Mouse (Mus musculus) skeletal muscle tissue, adult 2 months (tissue): ENCODE data around the gene Dkc1.
A peak's percentile ranks its signal among the peaks of the same experiment; 100 is the strongest.

Experiments used
- DNase-seq: peaks from one replicate; pipeline ENCODE4 v3.0.0-alpha.2; 2012; ENCODE audit warnings: low read depth, low spot score

Gene Dkc1

GRCm38 (mm10) chrX:75095369-75096162, at the start of gene Dkc1:
Gene Dkc1 (plus strand): TSS chrX:75095854.
- peak; percentile 94 for DNase-seq

- no peak for DNase-seq
Observed at GRCm38 (mm10) chrX:75045931-75046330, 49.7 kb upstream of the Dkc1 start.

GRCm38 (mm10) chrX:75046921-75047635, 48.6 kb upstream of the Dkc1 start:
- peak; percentile 30 for DNase-seq

DNA sequence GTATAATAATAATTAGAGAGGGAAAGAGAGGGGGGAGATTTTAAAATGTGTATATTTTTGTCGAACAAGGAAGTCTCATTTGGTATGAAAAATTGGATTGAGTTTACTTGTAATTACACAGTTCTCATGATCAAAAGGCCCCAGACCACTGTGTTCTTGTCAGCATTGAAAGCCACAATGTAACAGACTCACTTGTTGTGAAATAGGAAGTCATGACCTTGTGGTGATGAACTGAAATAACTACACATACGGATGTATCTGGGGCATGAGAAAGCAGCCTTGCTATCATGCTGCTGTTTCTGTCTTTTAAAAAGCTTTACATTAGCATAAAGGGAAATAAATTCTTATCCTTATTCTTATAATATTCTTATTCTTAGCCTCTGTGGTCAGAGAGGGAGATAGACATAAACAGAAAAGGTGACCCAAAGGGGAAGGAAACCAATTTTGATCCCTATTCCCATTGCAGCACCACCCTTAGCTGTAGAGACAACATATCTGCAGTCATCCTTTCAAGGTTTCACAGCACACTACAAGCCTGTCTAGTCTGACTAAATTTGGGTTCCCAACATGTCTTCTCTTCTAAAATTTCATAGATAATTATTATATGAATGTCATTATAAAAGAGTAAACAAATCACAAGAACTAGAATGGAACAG, 39.4 kb upstream of the Dkc1 start:
- DNase-seq = no peak

GRCm38 (mm10) chrX:75082351-75082750, 13.3 kb upstream of the Dkc1 start:
- DNase-seq = no peak

- no peak for DNase-seq
Observed at GRCm38 (mm10) chrX:75083982-75084773, 11.5 kb upstream of the Dkc1 start.

- DNase-seq = peak; percentile 40
Observed at GRCm38 (mm10) chrX:75084774-75085508, 10.7 kb upstream of the Dkc1 start, which contains the start of gene Gab3. Gene Gab3 (minus strand): TSS chrX:75085458.

- DNase-seq = no peak
Observed at GRCm38 (mm10) chrX:75085654-75086053, 10.0 kb upstream of the Dkc1 start.

GRCm38 (mm10) chrX:75096163-75096770, 613 bp downstream of the Dkc1 start:
- DNase-seq = no peak

- no peak for DNase-seq
Observed at GRCm38 (mm10) chrX:75098799-75099198, 3.1 kb downstream of the Dkc1 start.

DNA sequence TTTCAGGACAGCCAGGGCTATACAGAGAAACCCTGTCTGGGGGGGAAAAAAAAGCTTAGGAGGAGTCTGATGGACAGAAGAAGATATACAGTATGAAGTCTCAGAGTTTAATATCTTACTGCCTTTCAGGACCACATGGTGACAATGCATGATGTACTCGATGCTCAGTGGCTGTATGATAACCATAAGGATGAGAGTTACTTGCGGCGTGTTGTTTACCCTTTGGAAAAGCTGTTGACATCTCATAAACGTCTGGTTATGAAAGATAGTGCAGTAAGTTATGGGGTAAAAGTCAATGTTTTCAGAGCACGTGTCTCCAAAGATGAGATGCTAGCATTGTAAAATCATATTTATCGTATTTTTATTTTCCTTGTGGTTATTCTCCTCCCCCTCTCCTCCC, 6.6 kb downstream of the Dkc1 start:
- DNase-seq = no peak

DNA sequence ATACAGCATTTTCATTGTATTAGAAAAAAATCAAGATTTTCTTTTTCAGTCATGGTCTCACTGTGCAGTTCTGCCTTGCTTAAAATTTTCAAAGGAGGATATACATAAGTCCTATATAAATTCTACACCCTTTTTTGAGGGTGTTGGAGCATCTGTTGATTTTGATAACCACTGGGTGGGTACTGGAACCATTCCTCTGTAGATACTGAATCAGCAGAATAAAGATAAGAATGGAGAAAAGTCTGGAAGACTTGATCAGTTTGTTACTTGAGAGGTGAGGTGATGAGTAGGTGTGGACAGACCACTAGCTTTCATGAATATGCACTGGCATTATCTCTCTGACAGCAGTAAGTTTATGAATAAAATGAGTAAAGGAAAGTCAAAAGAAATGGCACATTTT, 19.9 kb downstream of the Dkc1 start:
- no peak for DNase-seq

DNA sequence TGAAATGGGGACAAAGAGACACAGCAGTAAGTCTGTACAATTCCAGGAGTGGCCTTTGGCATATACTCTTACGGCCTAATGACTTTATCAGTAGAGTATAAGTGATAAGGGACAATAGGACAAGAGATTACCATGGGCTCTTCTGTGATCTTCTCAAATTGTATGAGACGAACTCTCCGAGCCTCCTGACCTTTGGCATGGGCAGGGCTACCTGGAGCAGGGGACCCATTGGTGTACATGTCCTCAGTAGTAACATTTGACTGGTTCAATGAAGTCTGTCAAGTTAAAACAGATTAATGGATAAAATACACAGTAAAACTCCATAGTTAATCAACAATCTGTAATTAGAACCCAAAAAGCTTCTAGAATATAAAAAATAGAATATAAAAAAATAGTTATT, 30.0 kb downstream of the Dkc1 start:
- no peak for DNase-seq

DNA sequence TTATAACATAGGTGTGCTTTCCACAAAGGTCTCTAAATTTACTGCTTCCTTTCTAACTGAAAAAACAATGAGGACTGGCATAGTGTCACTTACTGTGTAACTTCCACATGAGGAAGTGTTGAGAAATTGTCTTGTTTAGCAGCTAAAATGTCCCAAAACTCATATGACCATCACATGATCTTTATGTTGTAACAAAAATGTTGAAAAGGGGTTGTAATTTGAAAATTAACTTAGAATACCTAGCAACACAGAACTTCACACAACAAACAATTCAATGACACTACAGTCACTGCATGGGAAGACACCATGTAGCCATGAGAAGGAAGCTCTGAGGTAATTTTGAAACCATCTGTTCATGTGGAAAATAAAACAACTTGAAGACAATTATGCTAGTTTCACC, 31.2 kb downstream of the Dkc1 start:
- DNase-seq = no peak

DNA sequence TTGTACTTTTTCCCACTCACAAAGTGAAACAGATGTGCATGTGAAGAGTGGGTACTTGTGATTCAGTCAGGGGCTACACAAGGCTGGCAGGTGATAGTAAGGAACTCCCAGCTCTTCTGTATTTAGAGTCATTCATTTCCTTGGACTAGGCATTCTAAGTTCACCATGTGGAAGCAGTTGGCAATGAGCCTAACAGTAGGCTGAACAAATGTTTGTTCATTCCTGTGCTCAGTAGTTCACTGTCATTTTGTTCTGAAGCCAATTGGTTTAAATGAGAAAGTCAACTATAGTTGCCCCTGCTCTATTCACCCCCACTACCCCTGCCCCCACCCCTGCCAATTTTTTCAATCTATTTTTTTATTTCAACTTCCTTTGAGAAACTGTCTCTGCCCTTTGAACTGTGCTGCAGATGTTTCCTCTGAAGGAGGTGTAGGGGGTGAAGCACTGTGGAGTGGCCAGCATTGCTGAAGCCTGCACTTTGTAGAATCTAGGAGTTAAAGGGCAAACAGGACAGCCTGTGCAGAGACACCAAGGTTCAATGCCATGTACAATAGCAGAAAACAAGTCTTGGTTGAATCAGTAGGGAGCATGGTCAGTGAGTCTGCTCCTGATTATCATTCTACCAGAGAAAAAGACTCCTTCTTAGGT, 32.8 kb downstream of the Dkc1 start:
- peak; percentile 7 for DNase-seq

- peak; percentile 4 for DNase-seq
Observed at GRCm38 (mm10) chrX:75129474-75129873, 33.8 kb downstream of the Dkc1 start.

GRCm38 (mm10) chrX:75130467-75131160, 35.0 kb downstream of the Dkc1 start, which contains the start of gene Mpp1:
Gene Mpp1 (minus strand): TSS chrX:75131016.
- peak; percentile 72 for DNase-seq

GRCm38 (mm10) chrX:75136938-75137337, 41.3 kb downstream of the Dkc1 start:
- DNase-seq = no peak

DNA sequence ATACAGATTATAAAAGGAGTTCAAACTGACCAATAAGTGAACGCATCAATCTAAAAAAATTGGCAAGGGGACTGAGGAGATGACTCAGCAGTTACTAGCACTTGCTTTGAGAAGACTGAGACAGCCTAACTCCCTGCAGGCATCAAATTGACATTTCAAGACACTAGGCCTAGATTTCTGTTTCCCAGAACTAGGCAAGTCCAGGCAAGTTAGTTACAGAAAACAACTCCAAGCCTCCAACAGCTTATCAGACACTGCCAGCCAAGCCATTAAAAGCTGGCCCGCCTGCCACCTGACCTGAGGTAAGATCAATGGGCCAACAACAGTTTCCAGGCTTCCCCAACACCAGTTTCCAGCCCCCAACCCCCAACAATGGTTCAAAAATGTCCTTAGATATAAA, 42.1 kb downstream of the Dkc1 start:
- no peak for DNase-seq
